Mouse (Mus musculus): ENCODE data around the gene Idh3b.

The Idh3b gene

GRCm38 (mm10) chr2:130283854-130284654 lies at the start of gene Idh3b:
Idh3b (minus strand) TSS chr2:130284547.
- DNase-seq (ENCODE audit: low spot score) = peak; percentile 88

GRCm38 (mm10) chr2:130329502-130329901 lies 45.2 kb upstream of the Idh3b start:
- no peak for DNase-seq (ENCODE audit: low spot score)

DNA sequence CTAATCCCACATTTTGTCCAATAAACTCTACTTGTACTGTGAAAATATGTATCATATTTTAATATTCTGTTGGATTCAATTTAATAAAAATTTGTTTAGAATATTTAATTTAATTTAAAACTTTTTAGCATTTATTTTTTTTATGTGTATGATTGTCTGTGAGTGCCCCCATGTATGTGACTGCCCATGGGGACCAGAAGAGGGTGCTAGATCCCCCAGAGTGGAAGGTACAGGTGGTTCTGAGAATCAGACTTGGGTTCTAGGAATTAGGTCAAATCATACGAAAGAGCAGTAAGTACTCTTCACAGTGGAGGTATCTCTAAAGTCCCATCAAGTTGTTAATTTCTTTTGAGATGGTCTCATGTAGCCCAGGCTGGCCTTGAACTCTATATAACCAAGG lies 42.7 kb upstream of the Idh3b start:
- DNase-seq (ENCODE audit: low spot score) = no peak

- no peak for DNase-seq (ENCODE audit: low spot score)
Observed at GRCm38 (mm10) chr2:130303014-130303413, 18.7 kb upstream of the Idh3b start.

GRCm38 (mm10) chr2:130297580-130297979 lies 13.2 kb upstream of the Idh3b start:
- DNase-seq (ENCODE audit: low spot score) = no peak

DNA sequence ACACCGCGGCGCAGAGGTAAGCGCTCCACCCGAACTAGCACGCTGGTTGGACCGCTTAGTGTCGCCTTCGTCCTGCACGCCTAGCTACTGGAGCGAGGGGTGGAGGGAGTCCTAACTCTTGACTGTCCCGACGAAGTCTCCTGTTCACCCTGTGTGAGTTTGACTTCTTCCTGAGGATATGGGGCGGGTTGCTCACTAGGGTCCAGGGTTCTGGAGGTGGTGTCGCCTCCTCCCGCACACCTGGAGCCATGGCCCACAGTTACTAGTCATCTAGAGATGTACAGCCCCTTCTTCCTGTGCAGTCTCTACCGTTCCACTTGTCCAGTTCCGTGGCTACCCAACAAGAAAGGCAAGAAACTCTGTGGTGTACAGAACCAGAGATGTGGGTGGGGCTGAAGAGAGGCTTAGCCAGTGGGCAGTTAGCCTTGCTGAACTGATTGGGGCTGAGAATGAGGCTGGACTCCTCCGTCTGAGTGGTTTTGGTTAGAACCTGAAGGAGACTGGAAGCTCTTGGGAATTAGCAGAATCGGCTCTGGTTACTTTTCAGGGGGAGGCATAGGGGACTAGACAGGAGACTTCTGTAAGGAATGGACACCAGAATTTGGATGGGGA lies 11.9 kb upstream of the Idh3b start:
- no peak for DNase-seq (ENCODE audit: low spot score)

DNA sequence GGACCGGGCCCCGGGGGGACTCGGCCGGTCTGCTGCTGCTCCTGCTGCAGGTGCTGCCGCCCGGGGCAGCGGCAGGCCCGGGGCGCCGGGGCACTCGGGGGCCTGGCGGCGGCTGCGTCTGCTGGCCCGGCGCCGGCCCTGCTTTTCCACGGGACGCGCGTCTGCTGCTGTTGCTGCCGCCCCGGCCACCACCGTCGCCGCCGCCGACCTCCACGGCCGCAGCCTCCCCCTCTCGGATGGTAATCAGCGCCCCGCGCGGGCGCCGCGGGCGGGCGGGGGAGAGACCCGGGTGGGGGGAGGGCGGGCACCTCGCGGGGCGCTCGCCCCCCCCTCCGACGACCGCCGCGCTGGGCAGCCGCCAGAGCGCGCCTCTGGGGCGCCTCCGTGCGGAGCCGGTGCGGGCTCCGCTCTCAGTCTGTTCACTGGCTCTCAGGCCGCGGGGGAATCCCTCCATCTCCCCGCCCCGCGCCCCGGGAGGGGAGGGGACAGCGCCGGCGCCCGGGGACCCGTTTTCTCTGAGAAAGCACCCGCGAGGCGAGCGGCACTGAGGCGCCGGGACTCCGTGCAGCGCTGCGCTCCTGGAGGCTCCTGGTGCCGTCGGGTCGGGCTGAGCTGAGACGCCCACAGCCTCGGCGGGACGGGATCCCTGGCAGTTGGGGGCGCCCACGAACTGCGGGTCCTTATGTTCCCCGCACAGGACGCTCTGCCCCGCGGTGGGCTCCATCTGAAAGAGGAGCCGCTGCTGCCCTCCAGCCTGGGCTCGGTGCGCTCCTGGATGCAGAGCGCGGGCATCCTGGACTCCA lies 11.2 kb upstream of the Idh3b start:
- DNase-seq (ENCODE audit: low spot score) = no peak

DNA sequence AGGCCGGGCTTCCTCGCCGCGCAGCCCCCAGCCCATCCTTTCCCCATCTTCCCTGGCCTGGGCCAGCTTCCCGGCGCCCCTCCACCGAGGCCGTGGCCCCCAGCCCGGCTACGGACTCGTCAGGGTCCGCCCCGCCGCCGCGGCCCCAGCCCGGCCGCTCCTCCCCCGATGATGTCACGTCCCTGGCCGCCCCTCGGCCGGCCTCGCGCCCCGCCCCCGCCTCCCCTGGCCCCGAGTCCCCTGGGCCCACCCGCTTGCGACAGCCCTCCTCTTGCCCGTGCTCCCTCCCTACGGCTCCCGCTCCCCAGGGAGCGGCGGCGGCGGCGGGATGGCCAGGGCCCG lies 10.6 kb upstream of the Idh3b start, which contains the start of gene Ebf4:
TSS of gene Ebf4 (plus strand) at position 234 of the 342 bp plus-strand sequence.
- peak; percentile 10 for DNase-seq (ENCODE audit: low spot score)

- no peak for DNase-seq (ENCODE audit: low spot score)
Observed at GRCm38 (mm10) chr2:130294218-130294935, 10.0 kb upstream of the Idh3b start.

GRCm38 (mm10) chr2:130293486-130293885 lies 9.1 kb upstream of the Idh3b start:
- DNase-seq (ENCODE audit: low spot score) = no peak

GRCm38 (mm10) chr2:130293009-130293408 lies 8.7 kb upstream of the Idh3b start:
- DNase-seq (ENCODE audit: low spot score) = no peak

DNA sequence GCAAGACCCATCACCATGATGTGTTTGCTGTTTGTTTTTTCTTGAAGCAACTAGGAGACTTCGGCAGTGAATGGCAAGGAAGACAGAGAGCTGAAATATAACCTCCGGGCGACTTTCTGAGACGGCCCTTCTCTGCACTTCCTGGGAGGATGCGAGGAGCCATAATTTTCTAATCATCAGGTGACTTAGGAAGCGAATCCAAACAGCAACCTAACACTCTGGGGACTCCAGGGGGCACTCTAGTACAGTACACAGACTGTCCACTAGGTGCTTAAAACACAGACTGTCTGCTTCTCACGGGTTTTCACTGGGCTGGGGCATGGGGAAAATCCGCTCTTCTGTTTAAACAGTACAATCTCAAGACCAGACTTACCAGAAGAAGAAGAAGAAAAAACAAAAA lies 7.1 kb upstream of the Idh3b start:
- DNase-seq (ENCODE audit: low spot score) = peak; percentile 73

- DNase-seq (ENCODE audit: low spot score) = no peak
Observed at GRCm38 (mm10) chr2:130289086-130289485, 4.7 kb upstream of the Idh3b start.

GRCm38 (mm10) chr2:130280818-130281217 lies 3.5 kb downstream of the Idh3b start:
- DNase-seq (ENCODE audit: low spot score) = no peak

DNA sequence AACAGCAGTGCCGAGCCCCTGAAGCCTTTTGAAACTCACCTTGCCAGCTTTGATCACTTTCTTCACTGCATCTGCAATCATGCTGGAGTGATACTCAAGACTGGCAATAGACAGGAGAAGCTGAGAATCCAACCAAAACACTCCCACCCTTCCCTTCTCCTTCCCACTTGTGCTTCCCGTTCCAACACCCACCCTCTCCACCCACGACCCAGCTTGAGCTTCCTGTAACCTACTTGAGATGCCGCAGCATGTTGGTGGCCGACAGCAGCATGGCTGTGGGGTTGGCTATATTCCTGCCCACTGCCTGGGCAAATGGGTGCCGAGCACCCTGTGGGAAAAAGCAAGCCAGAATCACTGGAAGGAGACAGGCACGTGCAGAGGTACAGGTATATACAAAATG lies 4.1 kb downstream of the Idh3b start:
- DNase-seq (ENCODE audit: low spot score) = no peak

DNA sequence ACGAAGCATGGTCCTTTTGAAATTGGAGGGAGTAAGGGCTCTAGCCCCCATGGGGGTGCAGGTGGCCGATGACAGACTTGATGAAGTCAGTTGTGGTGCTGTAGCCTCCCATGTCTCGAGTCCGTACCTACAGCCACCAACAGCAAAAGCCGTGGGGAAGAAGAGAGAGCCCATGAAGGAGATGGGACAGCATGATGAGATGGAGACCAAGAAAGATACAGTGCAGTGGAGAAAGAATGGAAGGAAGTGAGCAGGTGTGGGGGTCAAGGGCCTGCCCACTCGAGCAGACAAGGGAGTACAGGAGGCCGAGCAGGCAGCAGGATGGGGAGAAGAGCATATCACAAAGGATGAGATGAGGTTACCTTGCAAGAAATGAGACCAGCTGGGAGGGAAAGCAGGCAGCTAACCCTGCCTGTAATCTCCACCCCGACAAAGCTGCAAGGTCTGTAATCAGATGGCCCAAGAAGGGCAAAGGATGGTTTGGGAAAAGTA lies 4.7 kb downstream of the Idh3b start:
- no peak for DNase-seq (ENCODE audit: low spot score)

DNA sequence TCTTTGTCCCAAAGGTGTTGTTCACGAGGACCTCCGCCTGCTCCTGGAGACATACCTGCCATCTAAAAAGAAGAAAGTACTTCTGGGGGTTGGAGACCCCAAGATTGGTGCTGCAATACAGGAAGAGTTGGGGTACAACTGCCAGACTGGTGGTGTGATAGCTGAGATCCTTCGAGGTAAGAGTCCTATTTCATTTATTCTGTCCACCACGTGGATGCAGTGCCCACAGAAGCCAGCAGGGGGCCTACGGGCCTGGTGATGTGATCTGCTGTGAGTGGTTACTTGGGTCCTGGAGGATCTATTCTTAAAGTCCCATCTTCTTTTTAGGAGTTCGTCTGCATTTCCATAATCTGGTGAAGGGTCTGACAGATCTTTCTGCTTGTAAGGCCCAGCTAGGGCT lies 8.7 kb downstream of the Idh3b start:
- DNase-seq (ENCODE audit: low spot score) = no peak

DNA sequence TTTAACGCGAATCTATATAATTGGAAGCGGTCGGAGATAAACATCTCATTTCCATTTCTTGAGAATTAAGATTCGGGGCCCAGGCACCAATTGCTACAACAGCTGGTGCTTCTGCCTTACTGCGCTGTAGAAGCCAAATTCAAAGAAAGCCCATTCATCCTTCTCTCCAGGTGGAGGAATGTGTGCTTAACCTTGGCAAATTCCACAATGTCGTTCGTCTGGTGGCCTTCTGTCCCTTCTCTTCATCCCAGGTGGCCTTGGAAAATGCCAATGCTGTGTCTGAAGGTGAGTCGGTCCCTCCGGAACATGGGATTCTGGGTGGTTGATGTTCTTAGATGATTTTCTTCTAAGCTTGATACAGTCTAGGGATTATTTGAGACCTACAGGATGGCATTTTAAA lies 9.5 kb downstream of the Idh3b start:
- no peak for DNase-seq (ENCODE audit: low spot score)

DNA sequence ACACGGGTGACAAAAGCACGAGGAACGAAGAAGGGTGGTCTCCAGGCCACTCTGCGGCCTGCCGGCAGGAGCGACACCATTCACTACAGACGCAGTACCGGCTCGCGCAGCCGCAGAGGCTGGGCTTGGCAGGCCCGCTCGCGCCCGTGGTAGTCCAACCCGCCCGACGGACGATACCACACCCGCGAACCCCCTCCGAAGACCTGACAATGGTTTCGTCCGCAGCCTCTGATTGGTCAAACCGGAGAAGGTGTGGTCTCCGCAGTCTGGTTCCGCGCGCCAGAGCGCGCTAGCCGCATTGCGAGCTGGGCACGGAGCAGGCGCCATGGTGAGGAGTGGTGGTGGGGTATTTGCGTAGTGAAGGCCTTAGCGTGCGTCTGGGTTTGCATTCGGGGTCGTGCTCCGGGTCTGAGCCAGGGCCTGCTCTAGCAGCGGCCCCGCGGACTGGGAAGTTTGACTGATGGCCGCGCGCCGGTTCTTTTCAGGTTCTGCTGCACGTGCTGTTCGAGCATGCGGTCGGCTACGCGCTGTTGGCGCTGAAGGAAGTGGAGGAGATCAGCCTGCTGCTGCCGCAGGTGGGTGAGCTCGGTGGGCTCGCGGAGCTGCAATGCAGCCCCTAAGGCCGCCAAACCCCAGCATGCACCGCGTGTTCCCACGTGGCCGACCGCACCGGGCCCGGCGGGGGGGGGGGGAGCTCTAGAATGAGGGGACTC lies 10.0 kb downstream of the Idh3b start, which contains the start of gene Nop56:
TSS of gene Nop56 (plus strand) at position 282 of the 713 bp plus-strand sequence.
- DNase-seq (ENCODE audit: low spot score) = peak; percentile 99

DNA sequence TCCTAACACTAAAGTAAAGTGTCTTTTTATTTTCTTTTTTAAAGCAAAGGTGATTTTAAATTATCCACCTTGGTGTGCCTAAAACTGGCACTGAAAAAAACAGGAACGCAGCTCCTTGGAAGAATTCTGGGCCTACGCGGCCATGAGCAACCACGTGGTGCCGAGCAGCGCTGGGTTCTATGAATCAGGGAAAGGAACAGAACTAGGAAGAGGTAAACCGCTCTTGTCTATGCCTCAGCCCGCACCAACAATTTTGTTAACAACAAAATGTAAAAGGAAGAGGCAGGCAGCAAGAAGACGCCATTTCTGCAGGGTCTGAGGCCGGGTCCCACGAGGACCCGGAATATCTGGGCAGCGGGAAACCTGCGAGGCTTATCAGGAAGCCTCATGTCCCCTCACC lies 10.6 kb downstream of the Idh3b start:
- DNase-seq (ENCODE audit: low spot score) = peak; percentile 11

GRCm38 (mm10) chr2:130268074-130268473 lies 16.3 kb downstream of the Idh3b start:
- no peak for DNase-seq (ENCODE audit: low spot score)
